In the genomic region with DNA sequence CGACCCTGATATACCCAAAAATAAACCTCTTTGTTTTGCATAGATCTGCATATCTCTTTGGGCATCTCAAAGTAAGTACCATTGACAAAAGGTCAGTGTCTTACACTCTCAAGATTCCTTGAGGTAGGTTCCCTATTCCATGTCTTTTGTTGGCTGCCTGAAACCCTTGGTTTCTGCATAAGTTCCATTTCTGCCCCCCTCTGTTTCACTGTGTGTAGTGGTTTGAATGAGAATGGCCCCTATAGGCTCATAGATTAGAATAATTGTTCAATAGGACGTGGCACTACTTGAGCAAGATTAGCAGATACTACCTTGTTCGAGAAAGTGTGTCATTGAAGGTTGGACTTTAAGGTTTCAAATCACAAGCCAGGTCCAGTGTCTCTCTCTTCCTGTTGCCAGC, we compare ENCODE assay signal across 27 mouse cellular contexts.
"Had no signal": no experiment of that assay in that cellular context is flagged by ENCODE, and none has a peak within 500 bp of the region (broad histone marks: within the 10 kb centered on the region; RNA-seq: fewer than 3 reads in every experiment).

No protein-coding gene starts in this region.

- ATAC-seq: hindbrain, postnatal 0 days; intestine, embryonic 16.5 days had no signal

- H3K27ac ChIP-seq: heart, adult 2 months; heart, embryonic 13.5 days; heart, embryonic 15.5 days; hindbrain, embryonic 13.5 days; hindbrain, embryonic 15.5 days; hindbrain, postnatal 0 days; layer of hippocampus, adult 2 months; left cerebral cortex, adult 2 months; limb, embryonic 10.5 days; limb, embryonic 12.5 days; liver, embryonic 13.5 days; liver, embryonic 15.5 days had no signal

- H3K9me3 ChIP-seq: heart, embryonic 13.5 days; heart, embryonic 15.5 days; hindbrain, embryonic 13.5 days; hindbrain, embryonic 15.5 days; limb, embryonic 10.5 days; limb, embryonic 12.5 days; liver, embryonic 13.5 days; liver, embryonic 15.5 days had no signal

- H3K4me3 ChIP-seq: heart, adult 2 months; heart, embryonic 13.5 days; heart, embryonic 15.5 days; hindbrain, embryonic 13.5 days; hindbrain, embryonic 15.5 days; layer of hippocampus, adult 2 months; left cerebral cortex, adult 2 months; limb, embryonic 10.5 days; limb, embryonic 12.5 days; liver, embryonic 13.5 days; liver, embryonic 15.5 days had no signal

- H3K4me1 ChIP-seq: heart, embryonic 13.5 days; heart, embryonic 15.5 days; hindbrain, embryonic 13.5 days; hindbrain, embryonic 15.5 days; liver, embryonic 13.5 days; liver, embryonic 15.5 days had no signal

- H3K27me3 ChIP-seq: heart, embryonic 13.5 days; heart, embryonic 15.5 days; hindbrain, embryonic 13.5 days; hindbrain, embryonic 15.5 days; limb, embryonic 12.5 days; liver, embryonic 13.5 days; liver, embryonic 15.5 days had no signal

- H3K9ac ChIP-seq: heart, embryonic 13.5 days; heart, embryonic 15.5 days; hindbrain, embryonic 13.5 days; hindbrain, embryonic 15.5 days; limb, embryonic 12.5 days; liver, embryonic 13.5 days; liver, embryonic 15.5 days had no signal

- H3K4me2 ChIP-seq: heart, embryonic 11.5 days; heart, embryonic 13.5 days; heart, embryonic 15.5 days; hindbrain, embryonic 13.5 days; hindbrain, embryonic 15.5 days; limb, embryonic 12.5 days; liver, embryonic 11.5 days; liver, embryonic 13.5 days; liver, embryonic 15.5 days had no signal

- H3K36me3 ChIP-seq: heart, embryonic 13.5 days; heart, embryonic 15.5 days; hindbrain, embryonic 13.5 days; hindbrain, embryonic 15.5 days; limb, embryonic 10.5 days; limb, embryonic 12.5 days; liver, embryonic 13.5 days; liver, embryonic 15.5 days had no signal

- DNase-seq: gastrocnemius, postnatal 14 days; gastrocnemius, postnatal 36 days; heart, adult 11 months; heart, adult 2 months; heart, postnatal 14 days; heart, postnatal 36 days; kidney, adult 11 months; kidney, adult 2 months; kidney, adult 9 months; kidney, postnatal 10 days; kidney, postnatal 25 days; kidney, postnatal 4 days; liver; liver, embryonic 13.5 days had no signal
